Mouse (Mus musculus) ES-E14 (cell line): Measurements from ENCODE around the gene Slc35b2.

ENCODE experiments used
- CHD2 ChIP-seq: IDR thresholded peaks from 2 replicates; pipeline ENCODE4 v1.6.1; 2014; ENCODE audit warnings: mild to moderate bottlenecking, low read depth, low read length, inconsistent platforms
- HCFC1 ChIP-seq: IDR thresholded peaks from 2 replicates; pipeline ENCODE4 v1.6.1; 2012; ENCODE audit warnings: low read length, inconsistent platforms, borderline replicate concordance; ENCODE audit not compliant: insufficient read depth
- MAFK ChIP-seq: IDR thresholded peaks from 2 replicates; pipeline ENCODE4 v1.6.1; 2014; ENCODE audit warnings: mild to moderate bottlenecking, low read depth, low read length, inconsistent platforms; ENCODE audit not compliant: insufficient read depth
- ZNF384 ChIP-seq: IDR thresholded peaks from 2 replicates; pipeline ENCODE4 v1.6.1; 2012; ENCODE audit warnings: low read depth, low read length, inconsistent platforms

DNA sequence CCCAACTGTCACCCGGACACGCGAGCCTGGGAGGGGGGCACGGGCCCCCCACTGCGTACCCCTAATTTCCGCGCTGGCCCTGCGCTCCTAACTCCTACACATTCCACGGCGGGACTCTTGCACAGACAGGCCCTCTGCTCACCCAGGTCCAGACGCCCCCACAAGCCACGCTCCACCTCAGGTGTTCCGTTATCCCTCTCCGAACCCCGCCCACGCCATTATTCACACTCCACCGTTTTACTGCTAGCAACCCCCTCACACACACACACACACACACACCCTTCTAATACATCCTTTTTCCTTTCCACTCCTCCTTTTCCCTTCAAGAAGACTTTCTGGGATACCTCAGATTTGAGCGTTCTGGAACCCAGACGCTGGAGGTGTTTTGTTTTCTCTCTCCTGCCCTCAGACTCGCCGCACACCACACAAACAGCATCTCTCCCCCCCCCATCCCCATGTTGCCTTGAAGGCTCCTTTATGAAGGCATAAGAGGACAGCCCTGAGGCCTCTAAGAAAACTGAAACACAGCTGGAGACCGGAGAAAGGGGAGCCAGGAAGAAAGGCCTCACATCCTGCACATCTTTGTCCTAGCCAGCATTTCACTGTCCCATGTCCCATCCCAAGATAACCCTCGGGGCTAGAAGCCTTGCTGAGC, 32.2 kb downstream of the Slc35b2 start:
- TF ChIP-seq MAFK (no peak), ZNF384 (no peak), CHD2 (no peak), HCFC1 (no peak)
